Mouse (Mus musculus) ZHBTc4 (cell line): Measurements from ENCODE around the gene Ephb2.

Experiments used
- DNase-seq: peaks from one replicate; pipeline ENCODE4 v3.0.0-alpha.2; 2011; ENCODE audit warnings: low read depth, low spot score

The Ephb2 gene

GRCm38 (mm10) chr4:136836387-136836931 is 671 bp upstream of the Ephb2 start:
- DNase-seq: peak; percentile 75

GRCm38 (mm10) chr4:136834815-136835620 is 770 bp downstream of the Ephb2 start:
- DNase-seq: peak; percentile 38

GRCm38 (mm10) chr4:136834439-136834814 is 1.4 kb downstream of the Ephb2 start:
- peak; percentile 40 for DNase-seq

GRCm38 (mm10) chr4:136833619-136834351 is 2.0 kb downstream of the Ephb2 start:
- no peak for DNase-seq

- DNase-seq: no peak
Measured at GRCm38 (mm10) chr4:136832559-136833232, 3.1 kb downstream of the Ephb2 start.

GRCm38 (mm10) chr4:136830272-136830823 is 5.4 kb downstream of the Ephb2 start:
- DNase-seq: peak; percentile 67

- peak; percentile 67 for DNase-seq
Measured at GRCm38 (mm10) chr4:136829837-136830236, 6.0 kb downstream of the Ephb2 start.

- no peak for DNase-seq
Measured at GRCm38 (mm10) chr4:136828664-136829569, 6.9 kb downstream of the Ephb2 start.

- no peak for DNase-seq
Measured at GRCm38 (mm10) chr4:136824935-136825552, 10.7 kb downstream of the Ephb2 start.

GRCm38 (mm10) chr4:136820069-136820522 is 15.7 kb downstream of the Ephb2 start:
- DNase-seq: peak; percentile 83

- DNase-seq: no peak
Measured at GRCm38 (mm10) chr4:136816701-136817100, 19.1 kb downstream of the Ephb2 start.

GRCm38 (mm10) chr4:136815364-136815763 is 20.4 kb downstream of the Ephb2 start:
- DNase-seq: peak; percentile 84

GRCm38 (mm10) chr4:136812543-136812942 is 23.2 kb downstream of the Ephb2 start:
- DNase-seq: no peak

- DNase-seq: no peak
Measured at GRCm38 (mm10) chr4:136811596-136811995, 24.2 kb downstream of the Ephb2 start.

- DNase-seq: no peak
Measured at GRCm38 (mm10) chr4:136808478-136808877, 27.3 kb downstream of the Ephb2 start.

- peak; percentile 67 for DNase-seq
Measured at GRCm38 (mm10) chr4:136807448-136808009, 28.3 kb downstream of the Ephb2 start.

GRCm38 (mm10) chr4:136806254-136806653 is 29.5 kb downstream of the Ephb2 start:
- DNase-seq: no peak

GRCm38 (mm10) chr4:136804343-136804742 is 31.4 kb downstream of the Ephb2 start:
- no peak for DNase-seq

GRCm38 (mm10) chr4:136802446-136802845 is 33.3 kb downstream of the Ephb2 start:
- no peak for DNase-seq

GRCm38 (mm10) chr4:136801944-136802343 is 33.8 kb downstream of the Ephb2 start:
- DNase-seq: no peak
